Comparison of ENCODE assay signal across 1 mouse cellular context in genomic region chr19:4206971-4207370, GRCm38 (mm10).
TF ChIP-seq lines count a peak whose summit lies in the region.

No protein-coding gene starts in this region.

TF ChIP-seq in MEL, 35 proteins besides CTCF, POLR2A, EP300 and RAD21 (continued from another document):
- TF ChIP-seq SIN3A (IDR thresholded peaks at IDR 0.05; ENCODE audit: low read length) = peak; percentile 47; the same call in 1 of the 2 replicates
- no peak for TF ChIP-seq MYC (IDR thresholded peaks at IDR 0.05; ENCODE audit: low read depth, low read length)
- TF ChIP-seq SMC3 (IDR thresholded peaks at IDR 0.05; ENCODE audit: low read depth, low read length) = peak; percentile 94
- 0 out of 2 replicates have a peak, but pooled peaks have one; percentile 21 for TF ChIP-seq MXI1 (IDR thresholded peaks at IDR 0.05; ENCODE audit: low read depth, low read length)
